Mouse (Mus musculus) liver, adult 2 months (tissue): Measurements from ENCODE around the gene Tmem167.

Source experiments
- CTCF ChIP-seq: fragments of 200-500 bp; IDR thresholded peaks from 2 replicates; pipeline ENCODE4 v1.5.1; 2011; ENCODE audit warnings: low read depth, low read length, control low read depth
- POLR2A ChIP-seq: fragments of 200-500 bp; IDR thresholded peaks from 2 replicates; pipeline ENCODE4 v1.6.1; 2011; ENCODE audit warnings: low read length, control low read depth; ENCODE audit not compliant: insufficient read depth; ENCODE audit errors: extremely low read depth

DNA sequence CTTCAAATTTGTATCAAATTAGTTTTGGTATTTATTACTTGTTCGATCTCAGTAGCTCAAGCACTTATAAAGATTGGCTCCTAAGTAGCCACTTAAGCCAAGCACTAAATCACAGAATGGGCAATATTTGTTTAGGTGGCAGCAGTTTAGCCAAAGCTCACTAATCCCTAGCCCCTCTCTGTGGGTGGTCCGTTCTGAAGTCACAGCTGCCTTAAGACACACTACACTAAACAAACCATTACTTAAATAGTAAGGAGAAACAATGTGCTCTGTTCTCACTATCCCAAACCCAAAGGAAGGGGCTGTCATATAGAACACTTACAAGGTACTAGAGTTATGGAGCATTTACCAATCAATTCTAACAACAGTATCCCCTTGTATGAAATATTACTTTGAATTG lies 49.3 kb upstream of the Tmem167 start:
- no peak for TF ChIP-seq POLR2A
- TF ChIP-seq CTCF = no peak
